Mouse (Mus musculus): ENCODE data around the gene Npnt.

- no peak for TF ChIP-seq TCF12 (IDR thresholded peaks at IDR 0.05; ENCODE audit: insufficient read depth, poor library complexity, severe bottlenecking)
- TF ChIP-seq POLR2A (IDR thresholded peaks at IDR 0.05; ENCODE audit: insufficient read length, low read depth): no peak
- no peak for TF ChIP-seq SRF (IDR thresholded peaks at IDR 0.05; ENCODE audit: control insufficient read depth, insufficient read length, low read depth)
- TF ChIP-seq E2F4 (IDR thresholded peaks at IDR 0.05; ENCODE audit: insufficient read depth): no peak
- TF ChIP-seq POLR2AphosphoS2 (IDR thresholded peaks at IDR 0.05; ENCODE audit: insufficient read length, low read depth): no peak
- TF ChIP-seq MYOD1 (IDR thresholded peaks at IDR 0.05; ENCODE audit: control insufficient read depth in 1 of 3, insufficient read length in 2 of 3, low read depth in 2 of 3): no peak
- no peak for TF ChIP-seq MYOG (IDR thresholded peaks at IDR 0.05; ENCODE audit: control insufficient read depth in 1 of 3, insufficient read depth in 1 of 3, insufficient read length in 2 of 3, low read depth in 2 of 3)
- no peak for TF ChIP-seq MAX (IDR thresholded peaks at IDR 0.05; ENCODE audit: low read depth)
- TF ChIP-seq USF1 (IDR thresholded peaks at IDR 0.05; ENCODE audit: low read depth): no peak
Measured at GRCm38 (mm10) chr3:132856651-132857050, 93.4 kb downstream of the Npnt start.
